Mouse (Mus musculus): ENCODE measurements around the gene Gdf7. TPM values are rescaled to one million over a fixed set of nuclear protein-coding genes. Genes with fewer than 3 reads are reported as not detected.

Gene Gdf7
- polyA plus RNA-seq, 1 experiment from 2014 or later, result not detected

DNA sequence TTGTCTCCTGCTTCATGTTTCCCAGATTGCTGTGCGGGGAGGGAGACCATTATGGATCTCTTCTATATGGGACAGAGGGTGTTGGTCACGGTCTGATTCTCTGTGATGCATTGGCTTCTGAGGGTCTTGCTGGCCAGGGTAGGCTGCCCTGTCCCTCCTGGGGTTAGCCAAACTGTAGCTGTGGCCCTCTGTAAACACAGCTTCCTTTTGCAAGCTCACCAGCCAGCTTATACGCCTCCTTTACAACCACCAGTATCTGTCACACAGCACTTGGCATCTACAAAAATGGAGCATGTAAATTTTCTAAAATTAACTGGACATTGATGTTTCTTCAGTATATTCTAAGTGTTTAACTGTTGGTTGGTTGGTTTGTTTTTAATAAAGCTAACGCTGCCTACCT lies 26.3 kb downstream of the Gdf7 start:
- no peak for TF ChIP-seq CTCF (IDR thresholded peaks at IDR 0.05; ENCODE audit: low read depth)
- no peaks in the 10 kb centered on the region for H3K27me3 ChIP-seq (replicated peaks; ENCODE audit: control insufficient read depth, insufficient read depth, low read length)
- no peak overlapping the region for H3K4me2 ChIP-seq (replicated peaks; ENCODE audit: low read depth)
- H3K4me3 ChIP-seq (ENCODE audit: low read depth, low read length), result no peak overlapping the region
- no peaks in the 10 kb centered on the region for H3K4me1 ChIP-seq (replicated peaks; ENCODE audit: control insufficient read depth, insufficient read depth, low read length)
- H3K9me3 ChIP-seq (ENCODE audit: control insufficient read depth), result no peaks in the 10 kb centered on the region
- no peak overlapping the region for H3K9ac ChIP-seq (ENCODE audit: low read depth, low read length)
- no peak overlapping the region for H3K27ac ChIP-seq (ENCODE audit: low read depth, low read length)
- no peak for ATAC-seq
- WGBS, result 95% methylated on average over 4 of the region's 4 CpGs
- peaks cover 5% of the 10 kb centered on the region; the same call in 1 of the 2 replicates for H3K36me3 ChIP-seq (ENCODE audit: control insufficient read depth, insufficient read depth)

- Histone ChIP-seq H3K9me3 (ENCODE audit: control insufficient read depth) (no peaks in the 10 kb centered on the region), H3K27me3 (replicated peaks; ENCODE audit: control insufficient read depth, insufficient read depth, low read length) (no peaks in the 10 kb centered on the region), H3K27ac (ENCODE audit: low read depth, low read length) (no peak overlapping the region), H3K4me1 (replicated peaks; ENCODE audit: control insufficient read depth, insufficient read depth, low read length) (no peaks in the 10 kb centered on the region), H3K9ac (ENCODE audit: low read depth, low read length) (no peak overlapping the region), H3K4me2 (replicated peaks; ENCODE audit: low read depth) (no peak overlapping the region), H3K4me3 (ENCODE audit: low read depth, low read length) (no peak overlapping the region), H3K36me3 (ENCODE audit: control insufficient read depth, insufficient read depth) (peaks cover 5% of the 10 kb centered on the region; the same call in 1 of the 2 replicates)
- ATAC-seq, result no peak
- 72% methylated on average over 6 of the region's 6 CpGs for WGBS
- TF ChIP-seq CTCF (IDR thresholded peaks at IDR 0.05; ENCODE audit: low read depth), result no peak
These were observed 28.1 kb downstream of the Gdf7 start for GRCm38 (mm10) chr12:8273471-8274171.

GRCm38 (mm10) chr12:8271405-8271804 lies 30.3 kb downstream of the Gdf7 start:
- Histone ChIP-seq H3K4me3 (ENCODE audit: low read depth, low read length) (no peak overlapping the region), H3K27me3 (replicated peaks; ENCODE audit: control insufficient read depth, insufficient read depth, low read length) (no peaks in the 10 kb centered on the region), H3K9me3 (ENCODE audit: control insufficient read depth) (no peaks in the 10 kb centered on the region), H3K9ac (ENCODE audit: low read depth, low read length) (no peak overlapping the region), H3K4me2 (replicated peaks; ENCODE audit: low read depth) (no peak overlapping the region), H3K4me1 (replicated peaks; ENCODE audit: control insufficient read depth, insufficient read depth, low read length) (no peaks in the 10 kb centered on the region), H3K27ac (ENCODE audit: low read depth, low read length) (no peak overlapping the region), H3K36me3 (ENCODE audit: control insufficient read depth, insufficient read depth) (no peaks in the 10 kb centered on the region; the same call in 1 of the 2 replicates)
- no peak for TF ChIP-seq CTCF (IDR thresholded peaks at IDR 0.05; ENCODE audit: low read depth)
- WGBS, result 67% methylated on average over 2 of the region's 2 CpGs
- no peak for ATAC-seq

DNA sequence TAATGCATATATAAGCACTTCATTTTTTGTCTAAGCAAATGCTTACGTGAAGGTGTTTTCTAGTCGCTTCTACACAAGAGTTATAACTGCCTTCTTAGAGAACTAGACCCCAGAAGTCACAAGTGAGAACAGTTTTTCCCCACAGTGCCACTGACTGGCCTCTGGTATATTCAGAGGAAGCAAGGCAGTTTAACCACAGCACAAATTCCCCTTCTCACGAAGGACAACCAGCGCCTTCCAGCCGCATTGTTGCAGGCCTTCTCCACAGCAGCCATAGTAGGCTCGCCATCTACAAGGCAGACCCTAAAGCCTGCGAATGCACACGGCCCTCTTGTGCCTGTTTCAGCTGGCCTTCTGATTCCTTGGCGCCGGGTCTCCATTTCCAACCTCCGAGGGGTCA lies 32.1 kb downstream of the Gdf7 start:
- ATAC-seq, result no peak
- no peaks in the 10 kb centered on the region for H3K4me1 ChIP-seq (replicated peaks; ENCODE audit: control insufficient read depth, insufficient read depth, low read length)
- no peak for TF ChIP-seq CTCF (IDR thresholded peaks at IDR 0.05; ENCODE audit: low read depth)

DNA sequence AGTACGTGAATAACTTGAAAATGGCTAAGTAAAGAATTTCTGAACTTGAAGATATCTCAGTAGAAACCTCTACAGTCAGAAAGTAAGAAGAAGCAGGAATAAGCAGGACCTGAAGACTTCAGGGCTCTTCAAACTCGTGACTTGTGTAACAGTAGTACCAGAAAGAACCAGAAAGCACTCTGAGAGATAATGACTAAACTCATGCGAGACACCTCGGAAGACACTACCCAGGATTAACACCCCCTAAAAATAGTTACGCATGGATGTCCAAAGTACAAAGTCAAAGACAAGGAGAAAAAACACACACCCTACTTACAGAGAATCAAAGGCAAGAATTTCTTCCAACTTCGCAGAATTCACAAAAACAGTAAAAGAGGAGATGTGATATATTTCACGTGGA lies 35.4 kb downstream of the Gdf7 start:
- ATAC-seq, result no peak
- H3K4me1 ChIP-seq (replicated peaks; ENCODE audit: control insufficient read depth, insufficient read depth, low read length), result no peaks in the 10 kb centered on the region
- no peak for TF ChIP-seq CTCF (IDR thresholded peaks at IDR 0.05; ENCODE audit: low read depth)
- H3K36me3 ChIP-seq (ENCODE audit: control insufficient read depth, insufficient read depth), result no peaks in the 10 kb centered on the region
- no peaks in the 10 kb centered on the region for H3K27me3 ChIP-seq (replicated peaks; ENCODE audit: control insufficient read depth, insufficient read depth, low read length)
- H3K4me2 ChIP-seq (replicated peaks; ENCODE audit: low read depth), result no peak overlapping the region
- H3K27ac ChIP-seq (ENCODE audit: low read depth, low read length), result no peak overlapping the region
- no peaks in the 10 kb centered on the region for H3K9me3 ChIP-seq (ENCODE audit: control insufficient read depth)
- H3K9ac ChIP-seq (ENCODE audit: low read depth, low read length), result no peak overlapping the region
- H3K4me3 ChIP-seq (ENCODE audit: low read depth, low read length), result no peak overlapping the region
- 73% methylated on average over 7 of the region's 7 CpGs for WGBS

More for the DNA sequence above, 32.1 kb downstream of the Gdf7 start:
- no peak overlapping the region for H3K9ac ChIP-seq (ENCODE audit: low read depth, low read length)
- no peaks in the 10 kb centered on the region for H3K27me3 ChIP-seq (replicated peaks; ENCODE audit: control insufficient read depth, insufficient read depth, low read length)
- no peaks in the 10 kb centered on the region for H3K36me3 ChIP-seq (ENCODE audit: control insufficient read depth, insufficient read depth)
- H3K9me3 ChIP-seq (ENCODE audit: control insufficient read depth), result no peaks in the 10 kb centered on the region
- no peak overlapping the region for H3K27ac ChIP-seq (ENCODE audit: low read depth, low read length)
- H3K4me3 ChIP-seq (ENCODE audit: low read depth, low read length), result no peak overlapping the region
- no peak overlapping the region for H3K4me2 ChIP-seq (replicated peaks; ENCODE audit: low read depth)
- 90% methylated on average over 11 of the region's 11 CpGs for WGBS

DNA sequence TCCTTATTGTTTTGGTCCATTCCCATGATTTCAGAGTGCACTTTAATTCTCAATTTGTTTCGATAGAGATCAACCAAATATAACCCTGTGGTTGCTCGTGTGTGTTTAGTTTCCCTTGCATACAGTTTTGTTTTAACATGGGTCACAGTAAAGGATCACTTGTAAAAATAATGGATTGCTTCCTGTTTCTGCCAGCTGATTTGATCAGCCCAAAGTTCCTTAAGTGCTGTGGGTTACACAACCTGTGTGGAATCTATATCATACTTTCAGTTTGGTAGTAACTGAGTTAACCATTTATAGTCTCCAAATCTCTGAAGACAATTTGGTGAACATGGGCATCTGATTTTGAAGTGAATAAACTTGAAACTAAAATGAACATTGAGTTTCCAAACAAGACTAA lies 41.5 kb downstream of the Gdf7 start:
- ATAC-seq, result no peak
- H3K4me1 ChIP-seq (replicated peaks; ENCODE audit: control insufficient read depth, insufficient read depth, low read length), result no peaks in the 10 kb centered on the region

More for the DNA sequence above, 41.5 kb downstream of the Gdf7 start:
- Histone ChIP-seq H3K36me3 (ENCODE audit: control insufficient read depth, insufficient read depth) (peaks cover 4% of the 10 kb centered on the region; the same call in 1 of the 2 replicates), H3K9me3 (ENCODE audit: control insufficient read depth) (no peaks in the 10 kb centered on the region), H3K9ac (ENCODE audit: low read depth, low read length) (no peak overlapping the region), H3K4me2 (replicated peaks; ENCODE audit: low read depth) (no peak overlapping the region), H3K4me3 (ENCODE audit: low read depth, low read length) (no peak overlapping the region), H3K27ac (ENCODE audit: low read depth, low read length) (no peak overlapping the region), H3K27me3 (replicated peaks; ENCODE audit: control insufficient read depth, insufficient read depth, low read length) (no peaks in the 10 kb centered on the region)
- no peak for TF ChIP-seq CTCF (IDR thresholded peaks at IDR 0.05; ENCODE audit: low read depth)
- WGBS, result 32% methylated on average over 2 of the region's 2 CpGs

Other genes with a start within 250 kb of the Gdf7 start
- gene Ldah, start 93.8 kb downstream of the Gdf7 start, polyA plus RNA-seq (2015; fragmentation: Nextera tagmentation; extraction: Ambion mirVana), result 38.0 and 43.8 TPM in 2 replicates
- 20.5 and 22.2 TPM in 2 replicates for gene Hs1bp3, start 11.5 kb upstream of the Gdf7 start, polyA plus RNA-seq (2015; fragmentation: Nextera tagmentation; extraction: Ambion mirVana)
- 28.8 and 29.7 TPM in 2 replicates for gene Rhob, start 198.1 kb upstream of the Gdf7 start, polyA plus RNA-seq (2015; fragmentation: Nextera tagmentation; extraction: Ambion mirVana)

Measured in intestine, postnatal 0 days (tissue).